In the genomic region with DNA sequence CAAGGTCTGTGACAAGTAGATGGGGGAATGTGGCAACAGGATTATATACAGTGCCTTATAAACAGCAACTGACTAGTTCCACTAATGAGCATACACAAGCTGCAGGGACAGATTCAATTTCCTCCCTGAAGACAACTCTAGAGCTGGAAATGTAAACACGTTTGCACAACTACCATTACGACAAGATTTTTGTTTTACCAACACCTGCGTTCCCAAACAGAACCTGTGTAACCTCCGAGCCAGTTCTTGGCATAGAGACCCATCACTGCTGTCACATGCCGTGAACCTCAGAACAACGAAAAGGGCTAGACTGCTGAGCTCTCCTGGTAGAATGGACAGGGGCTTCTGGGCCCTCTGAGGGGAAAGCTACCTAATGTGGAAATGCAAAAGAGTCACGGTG, we compare ENCODE assay signal across 24 mouse cellular contexts. TPM values are rescaled to one million over a fixed set of nuclear protein-coding genes. Genes with fewer than 3 reads are reported as not detected.
DNase-seq lines count a peak whose midpoint lies in the region; ATAC-seq and TF ChIP-seq lines count a peak whose summit lies in the region.
"Had no signal": no experiment of that assay in that cellular context is flagged by ENCODE, and none has a peak within 500 bp of the region (broad histone marks: within the 10 kb centered on the region; RNA-seq: fewer than 3 reads in every experiment).

No protein-coding gene starts in this region.

- TF ChIP-seq POLR2A in liver, adult 2 months (IDR thresholded peaks at IDR 0.05; ENCODE audit: extremely low read depth, insufficient read depth, low read length), result no peak

- WGBS in embryonic facial prominence, embryonic 14.5 days, result 71% methylated on average over 7 of the region's 7 CpGs
- 87% methylated on average over 7 of the region's 7 CpGs for WGBS in embryonic facial prominence, embryonic 10.5 days
- WGBS in liver, adult 2 months, result 25% methylated on average over 7 of the region's 7 CpGs

- no peak for DNase-seq in embryonic facial prominence, embryonic 14.5 days (ENCODE audit: low spot score)
- no peak for DNase-seq in embryonic facial prominence, embryonic 10.5 days (ENCODE audit: low spot score)
- DNase-seq in liver, adult 2 months (ENCODE audit: extremely low read depth, low read depth, low spot score), result peak; percentile 88
- DNase-seq in liver, result no peak
- DNase-seq in lung, postnatal 36 days, result peak; percentile 29
- DNase-seq in lung, postnatal 10 days, result no peak
- no peak for DNase-seq in urinary bladder, postnatal 14 days (ENCODE audit: low spot score)
- DNase-seq: adrenal gland, adult 8-10 months; adrenal gland, postnatal 36 days; B cell, adult 2 months; cerebellum, adult 2 months; cerebellum, postnatal 10 days; embryo, embryonic 11 days; gastrocnemius, postnatal 36 days; heart, adult 18-20 months; heart, postnatal 10 days; heart, postnatal 4 days had no signal

- H3K27ac ChIP-seq in embryonic facial prominence, embryonic 14.5 days (replicated peaks; ENCODE audit: low read depth, low read length), result no peak overlapping the region
- no peak overlapping the region for H3K27ac ChIP-seq in embryonic facial prominence, embryonic 10.5 days (replicated peaks)
- peak overlapping the region; percentile 76 for H3K27ac ChIP-seq in liver, adult 2 months (replicated peaks; ENCODE audit: insufficient read depth, low read depth, low read length)
- H3K27ac ChIP-seq: embryonic facial prominence, embryonic 12.5 days; heart, embryonic 10.5 days; hindbrain, embryonic 12.5 days had no signal

- no peak overlapping the region for H3K4me3 ChIP-seq in embryonic facial prominence, embryonic 14.5 days (ENCODE audit: low read depth, low read length)
- no peak overlapping the region for H3K4me3 ChIP-seq in embryonic facial prominence, embryonic 10.5 days
- H3K4me3 ChIP-seq in liver, adult 2 months (ENCODE audit: insufficient read depth, low read depth, low read length), result no peak overlapping the region
- H3K4me3 ChIP-seq: embryonic facial prominence, embryonic 12.5 days; heart, embryonic 10.5 days; hindbrain, embryonic 12.5 days had no signal

- no peak overlapping the region for H3K4me2 ChIP-seq in embryonic facial prominence, embryonic 14.5 days (ENCODE audit: low read depth, low read length)
- H3K4me2 ChIP-seq: embryonic facial prominence, embryonic 12.5 days; hindbrain, embryonic 12.5 days had no signal

- H3K79me2 ChIP-seq in liver, adult 2 months (ENCODE audit: control insufficient read depth, insufficient read depth, low read length), result no peaks in the 10 kb centered on the region

- H3K27me3 ChIP-seq in embryonic facial prominence, embryonic 14.5 days (replicated peaks; ENCODE audit: control insufficient read depth, insufficient read depth, low read length), result no peaks in the 10 kb centered on the region
- no peaks in the 10 kb centered on the region for H3K27me3 ChIP-seq in embryonic facial prominence, embryonic 10.5 days (replicated peaks; ENCODE audit: low read depth, poor library complexity, severe bottlenecking)
- H3K27me3 ChIP-seq in liver, adult 2 months (ENCODE audit: control insufficient read depth, insufficient read depth, low read length), result no peaks in the 10 kb centered on the region
- H3K27me3 ChIP-seq: embryonic facial prominence, embryonic 12.5 days; hindbrain, embryonic 12.5 days had no signal

- no peak for TF ChIP-seq CTCF in liver, adult 2 months (IDR thresholded peaks at IDR 0.05; ENCODE audit: low read depth, low read length)

- ATAC-seq in embryonic facial prominence, embryonic 14.5 days (ENCODE audit: low read depth), result peak; percentile 37; the same call in 1 of the 2 replicates
- ATAC-seq: CD4-positive, CD25-positive, alpha-beta regulatory T cell, adult 4 months; forebrain, embryonic 14.5 days; hindbrain, embryonic 16.5 days had no signal

- no peaks in the 10 kb centered on the region for H3K4me1 ChIP-seq in embryonic facial prominence, embryonic 14.5 days (ENCODE audit: control insufficient read depth, insufficient read depth, low read length)
- H3K4me1 ChIP-seq in embryonic facial prominence, embryonic 10.5 days, result no peaks in the 10 kb centered on the region
- H3K4me1 ChIP-seq in liver, adult 2 months (ENCODE audit: control insufficient read depth, insufficient read depth, low read length), result peaks cover 19% of the 10 kb centered on the region
- H3K4me1 ChIP-seq: embryonic facial prominence, embryonic 12.5 days; heart, embryonic 10.5 days; hindbrain, embryonic 12.5 days had no signal

- no peaks in the 10 kb centered on the region for H3K9me3 ChIP-seq in embryonic facial prominence, embryonic 14.5 days (ENCODE audit: control insufficient read depth, low read length)
- H3K9me3 ChIP-seq in embryonic facial prominence, embryonic 10.5 days, result no peaks in the 10 kb centered on the region
- H3K9me3 ChIP-seq: embryonic facial prominence, embryonic 12.5 days; G1E; heart, embryonic 10.5 days; hindbrain, embryonic 12.5 days had no signal

- no peak overlapping the region for H3K9ac ChIP-seq in embryonic facial prominence, embryonic 14.5 days (ENCODE audit: low read depth, low read length)
- peak overlapping the region; percentile 26; the same call in 1 of the 2 replicates for H3K9ac ChIP-seq in liver, adult 2 months (ENCODE audit: low read depth, low read length)
- H3K9ac ChIP-seq: embryonic facial prominence, embryonic 12.5 days; hindbrain, embryonic 12.5 days had no signal

- H3K36me3 ChIP-seq in embryonic facial prominence, embryonic 14.5 days (ENCODE audit: control insufficient read depth, insufficient read depth, low read length), result peaks cover 65% of the 10 kb centered on the region
- peaks cover 78% of the 10 kb centered on the region for H3K36me3 ChIP-seq in embryonic facial prominence, embryonic 10.5 days (replicated peaks)
- H3K36me3 ChIP-seq in liver, adult 2 months (ENCODE audit: control insufficient read depth, insufficient read depth, low read length), result peaks cover 18% of the 10 kb centered on the region; the same call in 1 of the 2 replicates

RNA-seq across cellular contexts. Expression of a gene that starts 23.7 kb away (rescaled TPM):
- 32.8 and 34.7 TPM in 2 replicates for polyA plus RNA-seq in embryonic facial prominence, embryonic 14.5 days (2014; fragmentation: Nextera tagmentation; extraction: Ambion mirVana)
- polyA plus RNA-seq in embryonic facial prominence, embryonic 10.5 days (2016; fragmentation: Nextera tagmentation; extraction: Ambion mirVana), result 29.5 and 30.1 TPM in 2 replicates
- 3.0 and 3.5 TPM in 2 replicates for total RNA-seq in liver, adult 2 months (2014; rRNA removed)
- polyA plus RNA-seq in liver, adult 2 months (2012; rRNA removed), result 3.8 and 5.4 TPM in 2 replicates

RNA-seq across cellular contexts. Expression of a gene that starts 53.0 kb away (rescaled TPM):
- polyA plus RNA-seq in embryonic facial prominence, embryonic 14.5 days (2014; fragmentation: Nextera tagmentation; extraction: Ambion mirVana), result 18.6 TPM in 2 replicates
- polyA plus RNA-seq in embryonic facial prominence, embryonic 10.5 days (2016; fragmentation: Nextera tagmentation; extraction: Ambion mirVana), result 21.8 and 24.8 TPM in 2 replicates
- 52.0 and 57.7 TPM in 2 replicates for total RNA-seq in liver, adult 2 months (2014; rRNA removed)
- polyA plus RNA-seq in liver, adult 2 months (2012; rRNA removed), result 37.9 and 40.9 TPM in 2 replicates

RNA-seq across cellular contexts. Expression of a gene that starts 56.5 kb away (rescaled TPM):
- 4.3 and 6.1 TPM in 2 replicates for polyA plus RNA-seq in embryonic facial prominence, embryonic 14.5 days (2014; fragmentation: Nextera tagmentation; extraction: Ambion mirVana)
- polyA plus RNA-seq in embryonic facial prominence, embryonic 10.5 days (2016; fragmentation: Nextera tagmentation; extraction: Ambion mirVana), result 2.8 and 3.0 TPM in 2 replicates
- 1.5 and 1.6 TPM in 2 replicates for total RNA-seq in liver, adult 2 months (2014; rRNA removed)
- 2.4 and 2.7 TPM in 2 replicates for polyA plus RNA-seq in liver, adult 2 months (2012; rRNA removed)

Comparison
In these comparisons a context has a peak if more than half of its experiments do, and no peak if none do; other contexts are left out.
1. DNase-seq: peak in liver, adult 2 months (single experiment) and lung, postnatal 36 days (single experiment); none in embryonic facial prominence, embryonic 14.5 days (single experiment), embryonic facial prominence, embryonic 10.5 days (single experiment), liver (single experiment), lung, postnatal 10 days (single experiment) and urinary bladder, postnatal 14 days (single experiment).